ENCODE assay signal across 10 mouse cellular contexts in genomic region chr1:136006292-136006748, GRCm38 (mm10). TPM values are rescaled to one million over a fixed set of nuclear protein-coding genes. Genes with fewer than 3 reads are reported as not detected.
DNase-seq lines count a peak whose midpoint lies in the region; ATAC-seq and TF ChIP-seq lines count a peak whose summit lies in the region.
"Had no signal": no experiment of that assay in that cellular context is flagged by ENCODE, and none has a peak within 500 bp of the region (broad histone marks: within the 10 kb centered on the region; RNA-seq: fewer than 3 reads in every experiment).

Igfn1 (minus strand) TSS chr1:136006342.

- no peak within 1 kb of the TSS for H3K27ac ChIP-seq in heart, embryonic 12.5 days (ENCODE audit: poor library complexity, severe bottlenecking)
- no peak within 1 kb of the TSS for H3K27ac ChIP-seq in bone marrow macrophage, adult 2 months (ENCODE audit: insufficient read depth, low read depth, low read length)
- no peak within 1 kb of the TSS for H3K27ac ChIP-seq in hindbrain, embryonic 10.5 days
- no peak within 1 kb of the TSS for H3K27ac ChIP-seq in liver, embryonic 16.5 days (ENCODE audit: low read length)

- ATAC-seq in heart, embryonic 12.5 days (ENCODE audit: insufficient number of reproducible peaks, low FRiP score) = no peak
- no peak for ATAC-seq in liver, embryonic 16.5 days (ENCODE audit: low read depth)

- DNase-seq in heart, postnatal 25 days (ENCODE audit: low spot score) = no peak
- DNase-seq in hindbrain, embryonic 10.5 days (ENCODE audit: low spot score) = no peak
- no peak for DNase-seq in layer of hippocampus, adult 11-12 months (ENCODE audit: low spot score)
- no peak for DNase-seq in spleen, postnatal 36 days (ENCODE audit: low spot score in 2 of 2)
- no peak for DNase-seq in thymus, postnatal 0 days (ENCODE audit: low spot score)
- DNase-seq: adrenal gland, adult 8-10 months had no signal

- H3K4me1 ChIP-seq in heart, embryonic 12.5 days (replicated peaks) = peaks cover 6% of the 10 kb centered on the region; the same call in 1 of the 2 replicates
- peaks cover 6% of the 10 kb centered on the region; the same call in 1 of the 2 replicates for H3K4me1 ChIP-seq in bone marrow macrophage, adult 2 months (ENCODE audit: control insufficient read depth, insufficient read depth, low read length)
- H3K4me1 ChIP-seq in hindbrain, embryonic 10.5 days (replicated peaks) = peaks cover 13% of the 10 kb centered on the region
- peaks cover 29% of the 10 kb centered on the region for H3K4me1 ChIP-seq in liver, embryonic 16.5 days (ENCODE audit: control insufficient read depth, low read depth, low read length)

- H3K4me3 ChIP-seq in heart, embryonic 12.5 days = peak within 1 kb of the TSS; percentile 53
- H3K4me3 ChIP-seq in bone marrow macrophage, adult 2 months (ENCODE audit: insufficient read depth, low read length) = peak within 1 kb of the TSS; percentile 70
- peak within 1 kb of the TSS; percentile 61 for H3K4me3 ChIP-seq in hindbrain, embryonic 10.5 days
- peak within 1 kb of the TSS; percentile 64 for H3K4me3 ChIP-seq in liver, embryonic 16.5 days (ENCODE audit: low read depth, low read length)

- no peaks in the 10 kb centered on the region for H3K9me3 ChIP-seq in heart, embryonic 12.5 days (replicated peaks)
- no peaks in the 10 kb centered on the region for H3K9me3 ChIP-seq in hindbrain, embryonic 10.5 days
- H3K9me3 ChIP-seq in liver, embryonic 16.5 days (replicated peaks; ENCODE audit: control insufficient read depth, low read length) = no peaks in the 10 kb centered on the region

- no peaks in the 10 kb centered on the region for H3K36me3 ChIP-seq in heart, embryonic 12.5 days
- H3K36me3 ChIP-seq in hindbrain, embryonic 10.5 days = no peaks in the 10 kb centered on the region
- no peaks in the 10 kb centered on the region for H3K36me3 ChIP-seq in liver, embryonic 16.5 days (ENCODE audit: control insufficient read depth, insufficient read depth)

- H3K9ac ChIP-seq in heart, embryonic 12.5 days = peak within 1 kb of the TSS; percentile 64; the same call in 1 of the 2 replicates
- peak within 1 kb of the TSS; percentile 72 for H3K9ac ChIP-seq in liver, embryonic 16.5 days (ENCODE audit: low read depth, low read length)

- no peak for TF ChIP-seq CTCF in bone marrow macrophage, adult 2 months (IDR thresholded peaks at IDR 0.05; ENCODE audit: low read depth, low read length)

- intact Hi-C loops in heart, postnatal 25 days (cut with DNase I) = no loop called here

- TF ChIP-seq POLR2A in bone marrow macrophage, adult 2 months (IDR thresholded peaks at IDR 0.05; ENCODE audit: borderline replicate concordance, low read depth, low read length) = no peak

- WGBS in heart, embryonic 12.5 days = 87% methylated on average over 3 of the region's 3 CpGs
- WGBS in hindbrain, embryonic 10.5 days = 75% methylated on average over 3 of the region's 3 CpGs
- WGBS in liver, embryonic 16.5 days (ENCODE audit: insufficient replicate concordance) = 74% methylated on average over 3 of the region's 3 CpGs

- H3K4me2 ChIP-seq in heart, embryonic 12.5 days = peak within 1 kb of the TSS; percentile 96
- H3K4me2 ChIP-seq in liver, embryonic 16.5 days (ENCODE audit: low read depth, low read length) = peak within 1 kb of the TSS; percentile 77; the same call in 1 of the 2 replicates

- H3K27me3 ChIP-seq in heart, embryonic 12.5 days (replicated peaks) = peaks cover 6% of the 10 kb centered on the region; the same call in 1 of the 2 replicates
- H3K27me3 ChIP-seq in hindbrain, embryonic 10.5 days (ENCODE audit: insufficient read depth, poor library complexity, severe bottlenecking) = peaks cover 38% of the 10 kb centered on the region
- peaks cover 12% of the 10 kb centered on the region for H3K27me3 ChIP-seq in liver, embryonic 16.5 days (ENCODE audit: control insufficient read depth, insufficient read depth, low read depth, low read length)

RNA-seq across cellular contexts. Expression of gene Igfn1, which starts in this region (rescaled TPM):
- polyA plus RNA-seq in heart, embryonic 12.5 days (2016; fragmentation: Nextera tagmentation; extraction: Ambion mirVana) = 0.06 TPM in 1 of 2 replicates, not detected in the other
- total RNA-seq in heart, postnatal 25 days (2021) = under 1 TPM in 1 of 2 experiments, not detected in 1; 0.20 TPM
- not detected in 2 replicates for polyA plus RNA-seq in bone marrow macrophage, adult 2 months (2012; ENCODE audit: insufficient read depth, insufficient read length, missing spikeins)
- polyA plus RNA-seq in hindbrain, embryonic 10.5 days (2016; fragmentation: Nextera tagmentation; extraction: Ambion mirVana) = 0.09 TPM in 1 of 2 replicates, not detected in the other
- not detected in 2 replicates for polyA plus RNA-seq in liver, embryonic 16.5 days (2015; fragmentation: Nextera tagmentation; extraction: Ambion mirVana)
- polyA plus RNA-seq in thymus, postnatal 0 days (2015; fragmentation: Nextera tagmentation; extraction: Ambion mirVana) = 0.06 and 0.10 TPM in 2 replicates
- total RNA-seq: monocyte, adult 5-6 weeks had no signal
